Mouse (Mus musculus) heart, adult 2 months (tissue): ENCODE results near the gene Ticrr. TPM values are rescaled to one million over a fixed set of nuclear protein-coding genes. Genes with fewer than 3 reads are reported as not detected.

ENCODE experiments used
- DNase-seq, 2 experiments: peaks; one replicate each; pipeline ENCODE4 v3.0.0; 2021
- H3K27ac ChIP-seq: fragments of 200-600 bp; 2 replicates; pipeline ENCODE4 v1.8.1; 2022
- H3K27me3 ChIP-seq: fragments of 200-500 bp; 2 replicates; pipeline ENCODE4 v1.6.1; 2012; ENCODE audit warnings: mild to moderate bottlenecking, low read length, inconsistent platforms, mixed read lengths; ENCODE audit not compliant: control insufficient read depth, insufficient read depth
- H3K36me3 ChIP-seq: fragments of 200-500 bp; 2 replicates; pipeline ENCODE4 v1.6.1; 2012; ENCODE audit warnings: low read length, inconsistent platforms; ENCODE audit not compliant: control insufficient read depth, insufficient read depth
- H3K4me1 ChIP-seq: fragments of 200-500 bp; 2 replicates; pipeline ENCODE4 v1.6.1; 2011; ENCODE audit warnings: low read length; ENCODE audit not compliant: control insufficient read depth, insufficient read depth
- H3K4me3 ChIP-seq: fragments of 200-600 bp; 2 replicates; pipeline ENCODE4 v1.8.1; 2022
- H3K79me2 ChIP-seq: fragments of 200-500 bp; replicated peaks from 2 replicates; pipeline ENCODE4 v1.6.1; 2012; ENCODE audit warnings: mild to moderate bottlenecking, inconsistent platforms, low read length, moderate library complexity, mixed read lengths; ENCODE audit not compliant: control insufficient read depth, insufficient read depth
- H3K9ac ChIP-seq: fragments of 200-500 bp; 2 replicates; pipeline ENCODE4 v1.6.1; 2012; ENCODE audit warnings: low read depth, mild to moderate bottlenecking, control low read depth, inconsistent platforms, low read length, mixed read lengths
- CTCF ChIP-seq: fragments of 200-600 bp; IDR thresholded peaks from 2 replicates; pipeline ENCODE4 v1.8.1; 2022; ENCODE audit warnings: antibody characterized with exemption, mild to moderate bottlenecking, moderate library complexity
- EP300 ChIP-seq: fragments of 200-500 bp; IDR thresholded peaks from 2 replicates; pipeline ENCODE4 v1.6.1; 2011; ENCODE audit warnings: low read depth, low read length, control low read depth; ENCODE audit not compliant: insufficient read depth
- POLR2A ChIP-seq: fragments of 200-500 bp; IDR thresholded peaks from 2 replicates; pipeline ENCODE4 v1.6.1; 2011; ENCODE audit warnings: mild to moderate bottlenecking, low read depth, low read length, control low read depth; ENCODE audit not compliant: insufficient read depth
- WGBS: fragments of 180-500 bp; shearing (Covaris S2); methylation state at CpG from one replicate; pipeline ENCODE4 v1.1.7; 2018; 5-methylcytosine and 5-hydroxymethylcytosine counted together
- intact Hi-C: fragments of 180-260 bp; cut with DNase I; formaldehyde crosslinking; loops from one replicate; pipeline ENCODE4 v1.15.1; 2025
- polyA plus RNA-seq: library from polyadenylated mRNA; depleted of rRNA; stranded (reverse); fragments of >200 nt; gene quantifications from 2 replicates; pipeline ENCODE4 v1.2.3, GENCODE M21; 2012
- total RNA-seq, 2 experiments: library from RNA; stranded (reverse); gene quantifications; 2 replicates each; pipeline ENCODE4 v1.2.3; 2021

Ticrr gene
- total and polyA plus RNA-seq, 3 experiments, result 0.03 to 0.09 TPM; not detected in 1

DNA sequence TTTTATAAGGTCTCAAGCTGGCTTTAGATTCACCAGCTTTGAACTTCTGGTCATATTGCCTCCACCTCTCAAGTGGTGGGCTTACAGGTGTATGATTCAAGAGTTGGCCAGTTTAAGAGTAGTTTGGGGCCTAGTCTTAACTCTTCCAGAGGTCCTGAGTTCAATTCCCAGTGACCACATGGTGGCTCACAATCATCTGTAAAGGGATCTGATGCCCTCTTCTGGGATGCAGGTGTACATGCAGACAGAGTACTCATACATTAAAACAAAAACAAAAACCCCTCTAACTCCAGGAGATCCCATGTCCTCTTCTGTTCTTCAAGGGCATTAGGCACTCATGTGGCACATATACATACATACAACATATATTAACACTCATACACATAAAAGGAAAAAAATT is 6.7 kb downstream of the Ticrr start:
- no peaks in the 10 kb centered on the region for H3K4me1 ChIP-seq
- no peaks in the 10 kb centered on the region for H3K79me2 ChIP-seq
- no peak overlapping the region for H3K27ac ChIP-seq
- intact Hi-C loops, result no loop called here
- H3K9ac ChIP-seq, result no peak overlapping the region
- TF ChIP-seq POLR2A, result no peak
- peak; percentile 16; the same call in 1 of the 2 replicates for TF ChIP-seq CTCF
- no peaks in the 10 kb centered on the region for H3K27me3 ChIP-seq
- no peaks in the 10 kb centered on the region for H3K36me3 ChIP-seq
- DNase-seq, result no peak
- no peak overlapping the region for H3K4me3 ChIP-seq

DNA sequence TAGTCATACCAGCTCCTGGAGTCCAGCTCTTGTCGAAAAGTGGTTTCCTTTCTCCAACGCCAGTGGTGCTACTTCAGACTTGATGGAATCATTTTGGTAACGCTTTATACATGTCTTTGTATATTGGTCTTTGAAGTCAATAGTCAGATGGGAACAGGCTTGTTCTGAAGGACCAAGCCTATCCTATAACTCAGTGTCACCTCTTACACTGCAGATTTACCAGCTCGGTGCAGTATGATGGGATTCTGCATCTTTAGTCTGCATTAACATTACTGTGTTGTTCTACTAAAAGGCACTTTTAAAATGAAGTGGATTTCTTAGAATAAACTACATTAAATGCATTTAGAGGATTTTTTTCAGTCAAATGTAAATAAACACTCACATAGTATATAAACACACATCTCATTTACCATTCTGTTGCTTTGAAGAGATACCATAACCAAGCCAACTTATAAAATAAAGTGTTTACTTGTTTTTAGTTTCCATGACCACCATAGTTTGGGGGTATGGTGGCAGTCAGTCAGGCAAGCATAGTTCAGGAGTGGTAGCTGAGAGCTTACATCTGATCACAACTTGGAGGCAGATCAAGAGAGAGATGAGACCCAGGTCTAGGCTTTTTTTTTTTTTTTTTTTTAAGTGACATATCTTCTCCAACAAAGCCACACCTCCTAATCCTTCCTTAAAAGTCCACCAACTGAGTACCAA is 11.1 kb downstream of the Ticrr start:
- no peak overlapping the region for H3K4me3 ChIP-seq
- DNase-seq, result no peak
- H3K27ac ChIP-seq, result no peak overlapping the region
- H3K79me2 ChIP-seq, result no peaks in the 10 kb centered on the region
- no peaks in the 10 kb centered on the region for H3K4me1 ChIP-seq
- H3K36me3 ChIP-seq, result no peaks in the 10 kb centered on the region
- WGBS, result 94% methylated on average over 4 of the region's 4 CpGs
- intact Hi-C loops, result no loop called here
- TF ChIP-seq POLR2A, result no peak
- TF ChIP-seq EP300, result no peak
- TF ChIP-seq CTCF, result no peak
- no peak overlapping the region for H3K9ac ChIP-seq
- H3K27me3 ChIP-seq, result no peaks in the 10 kb centered on the region

DNA sequence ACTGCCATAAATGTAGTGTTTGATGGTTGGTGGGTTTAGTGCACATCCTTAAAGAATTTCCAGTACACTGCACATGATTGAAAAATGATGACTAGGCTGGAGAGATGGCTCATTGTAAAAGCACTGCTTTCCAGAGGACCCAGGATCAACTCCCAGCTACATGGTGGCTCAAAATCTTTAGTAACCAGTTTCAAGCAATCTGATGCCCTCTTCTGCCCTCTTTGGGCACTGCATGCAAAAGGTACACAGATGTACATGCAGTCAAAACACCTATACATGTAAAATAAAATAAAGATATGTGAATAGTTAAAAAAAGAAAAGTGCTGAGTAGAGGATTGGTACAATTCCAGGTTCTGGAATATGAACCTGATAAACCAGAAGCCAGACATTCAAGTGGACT is 19.2 kb downstream of the Ticrr start:
- Histone ChIP-seq H3K4me1 (no peaks in the 10 kb centered on the region), H3K36me3 (no peaks in the 10 kb centered on the region), H3K9ac (no peak overlapping the region), H3K79me2 (no peaks in the 10 kb centered on the region), H3K27ac (no peak overlapping the region), H3K4me3 (no peak overlapping the region), H3K27me3 (no peaks in the 10 kb centered on the region)
- DNase-seq, result no peak
- TF ChIP-seq EP300, result no peak
- peak; percentile 51 for TF ChIP-seq CTCF
- intact Hi-C loops, result no loop called here

DNA sequence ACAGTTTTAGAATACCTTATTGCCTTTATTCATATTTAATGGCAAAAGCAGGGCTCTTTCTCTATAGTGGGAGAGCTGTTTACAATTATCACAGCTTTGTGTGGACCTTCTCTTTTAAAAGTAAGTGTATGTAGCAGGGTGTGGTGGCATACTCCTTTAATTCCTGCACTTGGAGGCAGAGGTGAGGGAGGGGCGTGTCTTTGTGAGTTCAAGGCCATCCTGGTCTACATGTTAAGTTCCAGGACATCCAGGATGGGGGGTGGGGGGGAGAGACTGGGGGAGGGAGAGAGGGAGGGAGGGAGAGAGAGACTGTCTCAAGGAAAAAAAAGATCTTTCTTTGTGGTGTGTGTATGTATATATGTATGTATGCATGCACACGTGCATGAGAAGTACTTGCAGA is 20.2 kb downstream of the Ticrr start:
- H3K36me3 ChIP-seq, result no peaks in the 10 kb centered on the region
- intact Hi-C loops, result no loop called here
- H3K4me1 ChIP-seq, result no peaks in the 10 kb centered on the region
- no peaks in the 10 kb centered on the region for H3K79me2 ChIP-seq
- no peak overlapping the region for H3K9ac ChIP-seq
- H3K27ac ChIP-seq, result no peak overlapping the region
- TF ChIP-seq EP300 (no peak), POLR2A (no peak), CTCF (no peak)
- no peaks in the 10 kb centered on the region for H3K27me3 ChIP-seq
- WGBS, result 93% methylated on average over 2 of the region's 2 CpGs
- H3K4me3 ChIP-seq, result no peak overlapping the region
- no peak for DNase-seq

DNA sequence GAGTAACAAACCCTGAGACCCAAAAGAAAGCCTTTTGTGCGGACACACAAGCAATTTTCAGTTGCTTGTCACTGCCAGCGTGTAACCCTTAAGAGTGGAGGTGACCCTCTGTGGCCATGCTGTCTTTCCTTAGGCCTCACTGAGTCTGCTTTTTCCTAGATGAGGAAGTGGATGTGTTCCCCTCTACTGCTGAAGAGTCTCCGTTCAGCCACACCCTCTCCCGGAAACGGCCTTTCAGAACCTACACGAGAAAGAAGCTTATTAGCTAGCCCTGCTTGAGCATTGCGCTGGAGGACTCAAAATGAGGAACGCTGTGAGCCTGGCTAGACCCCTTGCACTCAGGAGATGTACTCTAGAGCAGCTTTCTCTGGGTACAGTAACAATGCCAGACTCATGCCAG is 36.5 kb downstream of the Ticrr start:
- WGBS, result 80% methylated on average over 8 of the region's 8 CpGs
- no peaks in the 10 kb centered on the region for H3K36me3 ChIP-seq
- H3K4me3 ChIP-seq, result no peak overlapping the region

DNA sequence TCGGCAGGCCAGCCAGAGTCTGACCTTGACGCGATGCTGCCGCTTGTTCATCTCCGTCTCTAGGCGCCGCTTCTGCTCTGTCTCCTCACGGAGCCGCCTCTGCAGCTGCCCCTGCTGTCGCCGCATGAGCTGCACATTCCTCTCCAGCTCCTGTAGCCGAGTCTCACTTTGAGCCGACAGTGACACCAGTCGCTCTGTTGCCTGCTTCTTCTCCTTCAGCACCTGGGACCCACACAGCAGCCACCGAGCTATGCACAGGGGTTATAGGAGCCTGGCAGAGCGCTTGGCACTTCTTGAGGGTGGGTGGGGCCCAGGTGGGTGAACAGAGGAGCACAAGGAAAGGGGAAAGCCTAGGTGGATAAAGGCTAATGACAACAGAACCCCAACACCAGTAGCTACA is 42.8 kb downstream of the Ticrr start:
- no peak overlapping the region for H3K9ac ChIP-seq
- no peaks in the 10 kb centered on the region for H3K79me2 ChIP-seq
- H3K4me3 ChIP-seq, result no peak overlapping the region
- TF ChIP-seq POLR2A (no peak), EP300 (no peak), CTCF (no peak)
- no peaks in the 10 kb centered on the region for H3K4me1 ChIP-seq
- WGBS, result 70% methylated on average over 16 of the region's 16 CpGs
- H3K27me3 ChIP-seq, result no peaks in the 10 kb centered on the region
- DNase-seq, result no peak
- intact Hi-C loops, result no loop called here
- H3K27ac ChIP-seq, result no peak overlapping the region
- no peaks in the 10 kb centered on the region for H3K36me3 ChIP-seq

More for the DNA sequence above, 36.5 kb downstream of the Ticrr start:
- Histone ChIP-seq H3K27ac (no peak overlapping the region), H3K79me2 (no peaks in the 10 kb centered on the region), H3K9ac (no peak overlapping the region), H3K27me3 (no peaks in the 10 kb centered on the region), H3K4me1 (no peaks in the 10 kb centered on the region)
- no peak for DNase-seq
- intact Hi-C loops, result no loop called here
- TF ChIP-seq EP300 (no peak), POLR2A (no peak), CTCF (no peak)
